Mouse (Mus musculus) liver, embryonic 14.5 days (tissue): Measurements from ENCODE around the gene Rcbtb2. TPM values are rescaled to one million over a fixed set of nuclear protein-coding genes. Genes with fewer than 3 reads are reported as not detected.

ENCODE experiments used
- ATAC-seq: fragments of 200-750 bp; cut with Nextera tagmentation; 2 replicates; pipeline ENCODE4 v1.8.0; 2017; ENCODE audit warnings: moderate number of reproducible peaks, mild to moderate bottlenecking, moderate library complexity; ENCODE audit not compliant: insufficient read depth
- DNase-seq, 3 experiments: peaks; one replicate each; pipeline ENCODE4 v3.0.0-alpha.2; 2012 to 2013; ENCODE audit warnings: low read depth in 3 of 3, low spot score in 3 of 3
- H3K27ac ChIP-seq: fragments of 300-500 bp; sonication (generic); 2 replicates; pipeline ENCODE4 v1.5.1; 2014; ENCODE audit warnings: moderate library complexity, mild to moderate bottlenecking, control low read depth, inconsistent platforms
- H3K27me3 ChIP-seq: fragments of 300-500 bp; sonication (generic); 2 replicates; pipeline ENCODE4 v1.6.1; 2014; ENCODE audit warnings: mild to moderate bottlenecking, low read length, moderate library complexity; ENCODE audit not compliant: control insufficient read depth, insufficient read depth
- H3K36me3 ChIP-seq: fragments of 300-500 bp; sonication (generic); replicated peaks from 2 replicates; pipeline ENCODE4 v1.6.1; 2014; ENCODE audit warnings: low read depth; ENCODE audit not compliant: control insufficient read depth, insufficient read depth
- H3K4me1 ChIP-seq, 2 experiments: fragments of 200-500 bp in 1 of 2; fragments of 300-500 bp in 1 of 2; sonication (generic) in 1 of 2; replicated peaks; 2 replicates each; pipeline ENCODE4 v1.6.1; 2012 to 2014; ENCODE audit warnings: antibody characterized with exemption in 1 of 2, inconsistent platforms in 1 of 2, low read length in 1 of 2; ENCODE audit not compliant: control insufficient read depth in 2 of 2, insufficient read depth in 2 of 2
- H3K4me2 ChIP-seq: fragments of 300-500 bp; sonication (generic); 2 replicates; pipeline ENCODE4 v1.6.1; 2014; ENCODE audit warnings: low read depth, mild to moderate bottlenecking, control low read depth, moderate library complexity
- H3K4me3 ChIP-seq, 2 experiments: fragments of 200-500 bp in 1 of 2; fragments of 300-500 bp in 1 of 2; sonication (generic) in 1 of 2; 2 replicates each; pipeline ENCODE4 v1.5.1; 2012 to 2014; ENCODE audit warnings: low read depth in 2 of 2, low read length in 2 of 2, mild to moderate bottlenecking in 2 of 2, control low read depth in 1 of 2, inconsistent platforms in 1 of 2, moderate library complexity in 1 of 2; ENCODE audit not compliant: insufficient read depth in 1 of 2
- H3K9ac ChIP-seq: fragments of 300-500 bp; sonication (generic); replicated peaks from 2 replicates; pipeline ENCODE4 v1.6.1; 2014; ENCODE audit warnings: mild to moderate bottlenecking, control low read depth, moderate library complexity
- H3K9me3 ChIP-seq: fragments of 300-500 bp; sonication (generic); 2 replicates; pipeline ENCODE4 v1.6.1; 2016; ENCODE audit warnings: low read length, mixed read lengths; ENCODE audit not compliant: control insufficient read depth
- CTCF ChIP-seq: IDR thresholded peaks from 2 replicates; pipeline ENCODE4 v1.5.1; 2016; ENCODE audit warnings: antibody characterized with exemption, low read depth, control low read depth
- EP300 ChIP-seq: IDR thresholded peaks from 2 replicates; pipeline ENCODE4 v1.6.1; 2016; ENCODE audit warnings: antibody characterized with exemption, low read depth
- WGBS: fragments of 180-500 bp; shearing (Covaris S2); extraction: QIAGEN DNeasy Blood & Tissue Kit; methylation state at CpG from one replicate; pipeline ENCODE4 v1.1.7; 2014; ENCODE audit not compliant: insufficient replicate concordance; 5-methylcytosine and 5-hydroxymethylcytosine counted together
- polyA plus RNA-seq, 2 experiments: library from polyadenylated mRNA; depleted of rRNA in 1 of 2; stranded (reverse) in 1 of 2; unstranded in 1 of 2; fragments of >200 nt; fragmentation: Nextera tagmentation in 1 of 2; extraction: Ambion mirVana in 1 of 2; gene quantifications; 2 replicates each; pipeline versions ENCODE4 v1.2.1 to v1.2.3; 2012 to 2014

Gene Rcbtb2
- polyA plus RNA-seq, 2 experiments, result 7.9 to 20.3 TPM

- Histone ChIP-seq H3K4me2 (no peak overlapping the region), H3K9me3 (no peaks in the 10 kb centered on the region), H3K4me3 (no peak overlapping the region), H3K9ac (no peak overlapping the region), H3K27me3 (no peaks in the 10 kb centered on the region), H3K27ac (no peak overlapping the region), H3K4me1 (no peaks in the 10 kb centered on the region), H3K36me3 (no peaks in the 10 kb centered on the region)
- 56% methylated on average over 10 of the region's 10 CpGs for WGBS
- DNase-seq, result no peak
- no peak for TF ChIP-seq EP300
- no peak for TF ChIP-seq CTCF
- no peak for ATAC-seq
These were observed 40.6 kb downstream of the Rcbtb2 start for GRCm38 (mm10) chr14:73163363-73163998.

- Histone ChIP-seq H3K4me1 (no peaks in the 10 kb centered on the region), H3K27me3 (no peaks in the 10 kb centered on the region), H3K9ac (no peak overlapping the region), H3K4me3 (no peak overlapping the region), H3K9me3 (no peaks in the 10 kb centered on the region), H3K27ac (no peak overlapping the region), H3K36me3 (no peaks in the 10 kb centered on the region), H3K4me2 (no peak overlapping the region)
- whole genome bisulfite sequencing, result 74% methylated on average over 6 of the region's 6 CpGs
- no peak for TF ChIP-seq EP300
- ATAC-seq (no peak), DNase-seq (no peak)
These were observed 42.3 kb downstream of the Rcbtb2 start for GRCm38 (mm10) chr14:73165136-73165535.

GRCm38 (mm10) chr14:73168605-73169004, 45.8 kb downstream of the Rcbtb2 start:
- no peak overlapping the region for H3K9ac ChIP-seq
- no peak overlapping the region for H3K27ac ChIP-seq
- TF ChIP-seq EP300, result no peak
- TF ChIP-seq CTCF, result no peak
- H3K4me3 ChIP-seq, result no peak overlapping the region
- H3K4me1 ChIP-seq, result no peaks in the 10 kb centered on the region; a peak in 1 of 4 replicates
- no peaks in the 10 kb centered on the region for H3K27me3 ChIP-seq
- ATAC-seq (no peak), DNase-seq (no peak)
- H3K36me3 ChIP-seq, result no peaks in the 10 kb centered on the region
- no peaks in the 10 kb centered on the region for H3K9me3 ChIP-seq
- 75% methylated on average over 6 of the region's 6 CpGs for WGBS
- H3K4me2 ChIP-seq, result no peak overlapping the region

- Histone ChIP-seq H3K36me3 (no peaks in the 10 kb centered on the region), H3K4me1 (peaks cover 0 to 6% of the 10 kb centered on the region in 2 experiments; a peak in 1 of 4 replicates), H3K27me3 (no peaks in the 10 kb centered on the region), H3K4me2 (no peak overlapping the region), H3K4me3 (no peak overlapping the region), H3K9me3 (no peaks in the 10 kb centered on the region), H3K9ac (no peak overlapping the region), H3K27ac (no peak overlapping the region)
- no peak for TF ChIP-seq EP300
- TF ChIP-seq CTCF, result no peak
- 75% methylated on average over 13 of the region's 13 CpGs for WGBS
- no peak for ATAC-seq
- no peak for DNase-seq
These were observed 47.3 kb downstream of the Rcbtb2 start for GRCm38 (mm10) chr14:73169926-73170844.
